Mouse (Mus musculus): Measurements from ENCODE around the gene 9130008F23Rik.

DNA sequence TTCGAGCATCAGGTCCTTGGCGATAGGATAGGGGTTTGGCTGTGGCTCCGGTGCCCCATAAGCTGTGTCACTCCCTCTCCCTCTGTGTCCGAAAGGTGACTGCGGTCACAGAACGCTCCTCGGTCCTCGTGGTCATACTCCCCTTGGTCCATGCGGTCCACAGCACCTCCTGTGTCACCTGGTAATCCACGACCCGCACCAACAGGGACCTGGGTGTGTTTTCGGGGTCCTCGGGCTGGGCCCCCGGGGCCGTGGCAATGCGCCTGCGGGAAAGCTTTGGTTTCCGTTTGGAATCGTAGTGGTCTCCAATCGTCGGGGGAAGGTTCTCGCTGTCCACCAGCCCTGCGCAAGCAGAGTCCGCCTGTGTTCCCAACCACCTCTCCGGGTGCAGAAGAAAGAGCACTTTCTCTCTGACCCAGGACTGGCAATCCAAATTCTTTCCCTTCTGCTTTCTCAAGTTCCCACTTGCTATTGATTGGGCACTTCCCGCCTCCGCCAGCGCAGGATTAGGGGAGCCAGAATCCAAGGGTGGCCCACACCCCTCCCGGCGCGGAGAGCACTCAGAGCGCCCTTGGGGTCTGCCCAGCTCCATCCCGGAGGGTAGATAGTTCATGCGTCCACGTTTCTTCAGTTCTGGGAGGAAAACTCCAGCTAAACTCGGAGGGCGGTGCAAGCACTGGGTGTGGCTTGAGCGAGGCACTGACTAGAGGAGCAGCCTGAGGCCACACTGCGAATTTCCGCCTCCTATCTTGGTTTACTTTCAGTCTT is at the start of gene 9130008F23Rik:
- TF ChIP-seq ZC3H11A (IDR thresholded peaks at IDR 0.05; ENCODE audit: borderline replicate concordance, low read depth, low read length) (no peak), ZNF384 (IDR thresholded peaks at IDR 0.05; ENCODE audit: low read depth, low read length) (no peak), CHD2 (IDR thresholded peaks at IDR 0.05; ENCODE audit: low read depth, low read length) (no peak), MAFK (IDR thresholded peaks at IDR 0.05; ENCODE audit: insufficient read depth, low read depth, low read length) (no peak)
